Mouse (Mus musculus) bone marrow macrophage, adult 2 months (primary cell): ENCODE measurements around the gene Ptgds.

Experiments
- CTCF ChIP-seq: IDR thresholded peaks from 2 replicates; pipeline ENCODE4 v1.5.1; 2012; ENCODE audit warnings: low read depth, mild to moderate bottlenecking, low read length, moderate library complexity
- POLR2A ChIP-seq: IDR thresholded peaks from 2 replicates; pipeline ENCODE4 v1.6.1; 2012; ENCODE audit warnings: mild to moderate bottlenecking, low read depth, low read length, borderline replicate concordance

DNA sequence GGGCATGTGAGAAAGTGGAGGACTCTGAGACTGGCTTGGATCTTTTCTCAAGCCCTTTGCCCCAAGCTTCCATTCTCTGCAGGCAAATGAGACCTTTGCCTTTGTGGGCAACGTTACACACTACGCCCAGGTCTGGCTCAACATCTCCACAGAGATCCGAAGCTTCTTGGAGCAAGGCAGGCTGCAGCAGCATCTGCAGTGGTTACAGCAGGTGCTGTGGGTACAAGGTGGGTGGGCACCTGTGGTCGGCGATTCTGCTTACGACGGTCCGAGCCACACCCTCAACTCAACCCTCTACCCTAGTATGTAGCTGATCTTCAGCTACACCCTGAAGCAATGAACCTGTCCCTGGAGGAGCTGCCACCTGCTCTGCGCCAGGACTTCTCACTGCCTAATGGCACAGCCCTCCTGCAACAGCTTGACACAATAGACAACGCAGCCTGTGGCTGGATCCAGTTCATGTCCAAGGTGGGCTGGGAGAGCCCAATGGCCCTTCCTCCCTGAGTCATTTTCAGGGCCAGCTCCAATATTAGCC, 33.5 kb downstream of the Ptgds start:
- TF ChIP-seq CTCF (no peak), POLR2A (no peak)
